In genomic region chr3:87562370-87562769, GRCm38 (mm10) we compare ENCODE assay signal across 9 mouse cellular contexts. TPM values are rescaled to one million over a fixed set of nuclear protein-coding genes. Genes with fewer than 3 reads are reported as not detected.
DNase-seq lines count a peak whose midpoint lies in the region; ATAC-seq and TF ChIP-seq lines count a peak whose summit lies in the region.
"Had no signal": no experiment of that assay in that cellular context is flagged by ENCODE, and none has a peak within 500 bp of the region (broad histone marks: within the 10 kb centered on the region; RNA-seq: fewer than 3 reads in every experiment).

No protein-coding gene starts in this region.

- no peak for ATAC-seq in liver, embryonic 13.5 days (ENCODE audit: low read depth)

- no peak for TF ChIP-seq POLR2A in cerebellum, adult 2 months (IDR thresholded peaks at IDR 0.05; ENCODE audit: borderline replicate concordance, insufficient read depth, low read length)

- no peak overlapping the region for H3K4me3 ChIP-seq in cerebellum, adult 2 months (replicated peaks; ENCODE audit: insufficient read depth, low read depth, low read length)
- no peak overlapping the region for H3K4me3 ChIP-seq in liver, embryonic 13.5 days (replicated peaks)
- H3K4me3 ChIP-seq: limb, embryonic 15.5 days had no signal

- no peaks in the 10 kb centered on the region for H3K4me1 ChIP-seq in cerebellum, adult 2 months (ENCODE audit: control insufficient read depth, insufficient read depth, low read length)
- 0 out of 2 replicates have a peak, but pooled peaks cover 9% of the 10 kb centered on the region for H3K4me1 ChIP-seq in liver, embryonic 13.5 days (replicated peaks)

- peak; percentile 95 for TF ChIP-seq CTCF in cerebellum, adult 2 months (IDR thresholded peaks at IDR 0.05; ENCODE audit: borderline replicate concordance, insufficient read depth, low read depth, low read length)

- H3K27ac ChIP-seq in cerebellum, adult 2 months (ENCODE audit: insufficient read depth, low read length), result no peak overlapping the region
- H3K27ac ChIP-seq in liver, embryonic 13.5 days, result no peak overlapping the region
- H3K27ac ChIP-seq: limb, embryonic 15.5 days had no signal

- no peaks in the 10 kb centered on the region for H3K27me3 ChIP-seq in cerebellum, adult 2 months (ENCODE audit: control insufficient read depth, insufficient read depth, low read length)
- H3K27me3 ChIP-seq in liver, embryonic 13.5 days, result no peaks in the 10 kb centered on the region
- H3K27me3 ChIP-seq: limb, embryonic 15.5 days had no signal

- H3K9ac ChIP-seq in liver, embryonic 13.5 days, result no peak overlapping the region
- H3K9ac ChIP-seq: limb, embryonic 15.5 days had no signal

- peak; percentile 90 for DNase-seq in 416B (ENCODE audit: low read depth)
- peak; percentile 88 for DNase-seq in MN1 (ENCODE audit: low spot score)
- DNase-seq in cerebellum, adult 2 months, result peak; percentile 73 to 89
- DNase-seq in gastrocnemius, adult 8-10 months (ENCODE audit: low spot score in 2 of 2), result peak; percentile 71 to 75
- peak; percentile 90 for DNase-seq in kidney, postnatal 10 days
- peak; percentile 41 for DNase-seq in liver, embryonic 13.5 days
- DNase-seq in retina, postnatal 7 days (ENCODE audit: low read depth, low spot score), result peak; percentile 71
- DNase-seq in urinary bladder, adult 2 months (ENCODE audit: low spot score), result peak; percentile 78

- H3K9me3 ChIP-seq in liver, embryonic 13.5 days (replicated peaks), result no peaks in the 10 kb centered on the region
- H3K9me3 ChIP-seq: limb, embryonic 15.5 days had no signal

- H3K4me2 ChIP-seq in liver, embryonic 13.5 days, result no peak overlapping the region
- H3K4me2 ChIP-seq: limb, embryonic 15.5 days had no signal

- WGBS in cerebellum, adult 2 months, result under 1% methylated on average over 6 of the region's 6 CpGs
- WGBS in liver, embryonic 13.5 days (ENCODE audit: insufficient replicate concordance), result 0% methylated on average over 6 of the region's 6 CpGs

- no peaks in the 10 kb centered on the region for H3K36me3 ChIP-seq in liver, embryonic 13.5 days
- H3K36me3 ChIP-seq: limb, embryonic 15.5 days had no signal

RNA-seq across cellular contexts. Expression of gene Etv3, which starts 37.2 kb away (rescaled TPM):
- polyA plus RNA-seq in cerebellum, adult 2 months (2012; rRNA removed), result 17.3 and 18.3 TPM in 2 replicates
- total RNA-seq in gastrocnemius, adult 8-10 months (2022), result 10 to 100 TPM; 10.4 to 10.9 (median 10.6) TPM
- polyA plus RNA-seq in liver, embryonic 13.5 days (2015; fragmentation: Nextera tagmentation; extraction: Ambion mirVana), result 3.5 and 4.0 TPM in 2 replicates
- polyA plus RNA-seq in urinary bladder, adult 2 months (2012; rRNA removed), result 17.2 and 18.1 TPM in 2 replicates

RNA-seq across cellular contexts. Expression of gene Arhgef11, which starts 55.0 kb away (rescaled TPM):
- polyA plus RNA-seq in cerebellum, adult 2 months (2012; rRNA removed), result 52.2 and 53.2 TPM in 2 replicates
- total RNA-seq in gastrocnemius, adult 8-10 months (2022), result 10 to 100 TPM; 16.5 to 20.9 (median 18.5) TPM
- polyA plus RNA-seq in liver, embryonic 13.5 days (2015; fragmentation: Nextera tagmentation; extraction: Ambion mirVana), result 2.3 and 2.9 TPM in 2 replicates
- polyA plus RNA-seq in urinary bladder, adult 2 months (2012; rRNA removed), result 22.2 and 25.5 TPM in 2 replicates
